Mouse (Mus musculus): ENCODE measurements around the gene Rftn2. TPM values are rescaled to one million over a fixed set of nuclear protein-coding genes. Genes with fewer than 3 reads are reported as not detected.

Gene Rftn2
- polyA plus RNA-seq, 3 experiments from 2014 or later = 1.4 to 4.8 (median 3.6) TPM

GRCm38 (mm10) chr1:55210202-55210965, 16.2 kb downstream of the Rftn2 start:
- ATAC-seq = peak; percentile 74

GRCm38 (mm10) chr1:55208500-55209140, 18.0 kb downstream of the Rftn2 start:
- ATAC-seq = peak; percentile 57

GRCm38 (mm10) chr1:55207561-55207960, 19.0 kb downstream of the Rftn2 start:
- no peak for ATAC-seq

- ATAC-seq = no peak
Measured at GRCm38 (mm10) chr1:55205808-55206327, 20.7 kb downstream of the Rftn2 start.

- no peak for ATAC-seq
Measured at GRCm38 (mm10) chr1:55201850-55202752, 24.5 kb downstream of the Rftn2 start.

GRCm38 (mm10) chr1:55198719-55199118, 27.9 kb downstream of the Rftn2 start:
- no peak for ATAC-seq

- peak; percentile 48 for ATAC-seq
Measured at GRCm38 (mm10) chr1:55196327-55197003, 30.1 kb downstream of the Rftn2 start.

GRCm38 (mm10) chr1:55195021-55195420, 31.6 kb downstream of the Rftn2 start:
- no peak for ATAC-seq

GRCm38 (mm10) chr1:55194064-55194915, 32.3 kb downstream of the Rftn2 start:
- no peak for ATAC-seq

GRCm38 (mm10) chr1:55193316-55193715, 33.3 kb downstream of the Rftn2 start:
- ATAC-seq = no peak

GRCm38 (mm10) chr1:55192824-55193223, 33.8 kb downstream of the Rftn2 start:
- peak; percentile 41 for ATAC-seq

GRCm38 (mm10) chr1:55192015-55192414, 34.6 kb downstream of the Rftn2 start:
- ATAC-seq = no peak

GRCm38 (mm10) chr1:55186592-55187210, 39.9 kb downstream of the Rftn2 start:
- no peak for ATAC-seq

- ATAC-seq = no peak
Measured at GRCm38 (mm10) chr1:55185718-55186117, 40.9 kb downstream of the Rftn2 start.

- ATAC-seq = no peak
Measured at GRCm38 (mm10) chr1:55182392-55182791, 44.2 kb downstream of the Rftn2 start.

GRCm38 (mm10) chr1:55179917-55180566, 46.5 kb downstream of the Rftn2 start:
- no peak for ATAC-seq

- no peak for ATAC-seq
Measured at GRCm38 (mm10) chr1:55174558-55175034, 52.0 kb downstream of the Rftn2 start.

- ATAC-seq = no peak
Measured at GRCm38 (mm10) chr1:55173720-55174557, 52.6 kb downstream of the Rftn2 start.

Data from inflammation-experienced regulatory T-cells, adult 6 months (primary cell).